Mouse (Mus musculus) left cerebral cortex, postnatal 4 days (tissue): ENCODE measurements at regions not wholly inside any gene's neighbourhood (a gene's known extent, or its start where the extent isn't known, plus 50 kb on each side); places are given as distances from the start of the nearest gene placed in this dataset.
A peak's percentile ranks its signal among the peaks of the same experiment; 100 is the strongest.

Experiments used
- DNase-seq: peaks from one replicate; pipeline ENCODE4 v3.0.0-alpha.2; 2022
- intact Hi-C: fragments of 180-260 bp; cut with DNase I; formaldehyde crosslinking; loops from one replicate; pipeline ENCODE4 v1.15.1; 2025

DNA sequence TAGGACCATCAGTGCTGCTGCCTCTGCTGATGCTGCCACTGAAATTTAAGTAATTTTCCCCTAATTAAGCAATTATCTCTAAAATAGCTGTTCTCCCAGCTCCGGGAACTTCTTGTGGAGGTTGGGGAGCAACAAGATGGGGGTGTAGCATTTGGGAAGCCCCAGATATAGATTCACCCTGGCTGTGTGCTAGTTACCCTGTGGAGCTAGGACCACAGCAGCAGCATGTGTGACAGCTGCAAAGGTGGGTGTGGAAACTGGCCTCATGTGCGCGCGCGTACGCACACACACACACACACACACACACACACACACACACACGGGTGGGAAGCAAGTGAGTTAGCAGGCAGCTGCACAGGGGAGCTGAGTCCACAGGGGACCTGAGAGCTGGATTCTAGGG lies 126.2 kb upstream of the Sdk2 start:
- DNase-seq = no peak
- intact Hi-C loops = no loop called here

GRCm38 (mm10) chr11:114191661-114192060 lies 124.8 kb upstream of the Sdk2 start:
- peak; percentile 57 for DNase-seq
- intact Hi-C loops = no loop called here

- intact Hi-C loops = no loop called here
- peak; percentile 75 for DNase-seq
Measured at GRCm38 (mm10) chr11:114184970-114185882, 118.4 kb upstream of the Sdk2 start.

DNA sequence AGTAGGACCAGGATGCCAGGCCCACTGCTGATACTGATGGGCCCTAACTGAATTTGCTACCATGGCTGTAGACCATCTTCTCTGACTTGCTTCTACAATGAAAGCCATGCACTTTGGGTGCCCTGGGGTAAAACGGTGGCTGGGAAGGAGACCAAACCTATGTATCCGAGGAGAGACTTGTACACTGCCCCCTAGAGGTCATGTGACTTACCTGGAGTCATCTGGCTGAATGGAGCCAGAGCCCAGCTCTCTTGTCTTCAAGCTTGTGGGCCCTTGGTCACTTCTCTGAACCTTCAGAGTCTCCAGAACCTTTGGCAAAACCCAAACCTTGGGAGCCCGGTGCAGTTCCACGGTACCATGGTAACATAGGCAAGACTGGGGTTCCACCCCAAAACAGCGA lies 117.6 kb upstream of the Sdk2 start:
- DNase-seq = no peak
- intact Hi-C loops = no loop called here

GRCm38 (mm10) chr11:114183231-114183630 lies 116.4 kb upstream of the Sdk2 start:
- intact Hi-C loops = no loop called here
- no peak for DNase-seq

DNA sequence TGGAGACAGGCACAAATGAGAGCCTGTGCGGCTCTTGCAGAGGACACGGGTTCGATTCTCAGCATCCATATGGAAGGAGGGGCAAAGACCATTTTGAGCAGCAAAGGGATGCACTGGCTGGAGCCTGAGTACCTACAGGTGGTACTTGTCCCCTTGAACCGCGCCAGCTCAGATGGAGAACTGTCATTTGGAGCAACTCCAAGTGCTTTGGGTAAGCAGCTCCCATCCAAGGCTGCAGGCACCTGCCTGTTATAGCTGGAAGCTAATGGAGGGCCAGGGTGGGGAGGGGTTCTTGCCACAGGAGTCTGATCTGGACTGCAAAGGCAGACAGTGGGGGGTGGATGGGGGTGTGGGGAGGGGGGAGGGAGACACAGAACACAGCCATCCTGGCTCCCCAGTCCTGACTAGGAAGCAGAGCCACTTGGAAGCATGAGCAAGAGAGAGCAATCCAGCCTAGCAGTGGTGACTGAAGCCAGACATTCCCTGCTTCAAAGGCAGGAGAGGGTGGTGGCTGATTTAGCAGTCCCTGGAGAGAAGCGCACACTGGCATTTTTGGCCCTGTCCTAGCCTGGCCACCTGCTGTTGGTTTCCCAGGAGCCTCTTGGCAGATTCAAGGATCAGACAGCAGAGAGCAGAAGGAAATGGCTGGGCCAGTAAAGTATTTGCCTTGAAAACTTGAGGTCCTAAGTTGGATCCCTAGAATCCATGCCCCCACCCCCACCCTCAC lies 112.1 kb upstream of the Sdk2 start:
- intact Hi-C loops = no loop called here
- DNase-seq = peak; percentile 41

DNA sequence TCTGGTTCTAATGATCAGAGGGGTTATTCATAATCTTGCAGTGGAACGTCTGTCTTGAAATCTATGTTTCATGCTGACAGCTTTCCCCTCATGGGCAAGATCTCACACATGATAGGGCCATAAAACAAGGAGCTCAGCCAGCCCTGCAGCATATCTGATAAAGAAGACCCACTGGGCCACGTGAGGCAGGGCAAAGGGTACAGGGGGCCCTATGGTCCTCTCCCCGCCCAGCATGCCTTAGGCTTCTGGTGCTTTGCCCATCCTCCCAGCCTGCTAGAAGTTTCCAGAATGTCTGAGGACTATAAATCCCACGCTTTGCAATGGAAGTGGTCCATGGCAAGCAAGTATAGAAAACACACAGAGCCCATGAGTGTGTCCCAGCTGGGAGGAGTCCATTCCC lies 110.9 kb upstream of the Sdk2 start:
- intact Hi-C loops = no loop called here

GRCm38 (mm10) chr11:114177281-114177680 lies 110.4 kb upstream of the Sdk2 start:
- DNase-seq = no peak
- intact Hi-C loops = no loop called here

More for the DNA sequence above, 110.9 kb upstream of the Sdk2 start:
- no peak for DNase-seq

DNA sequence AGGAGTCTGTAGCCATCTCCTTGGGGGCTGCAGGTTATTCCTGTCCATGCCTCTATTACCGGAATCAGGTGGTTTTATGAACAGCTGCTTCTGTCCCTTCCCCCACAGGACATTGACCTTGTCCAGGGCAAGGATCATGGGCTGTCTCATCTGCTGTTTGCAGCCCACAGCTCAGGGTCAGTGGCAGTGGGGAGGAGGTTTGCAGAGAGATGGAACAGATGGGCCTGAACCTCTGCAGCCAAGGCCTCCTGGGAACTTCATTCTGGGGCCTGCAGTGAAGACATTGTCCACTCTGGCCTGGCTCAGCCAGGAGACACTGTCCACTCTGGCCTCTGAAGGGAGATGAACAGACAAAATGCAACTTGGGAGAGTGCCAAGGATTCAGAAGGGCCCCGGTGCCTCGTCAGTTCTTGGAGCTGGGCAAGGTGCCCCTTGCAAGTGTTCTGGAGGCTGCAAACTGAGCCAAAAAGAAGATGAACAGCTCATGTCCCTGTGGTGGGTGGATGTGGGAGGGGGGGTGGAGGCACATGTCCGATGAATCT lies 109.9 kb upstream of the Sdk2 start:
- intact Hi-C loops = no loop called here
- DNase-seq = peak; percentile 73

DNA sequence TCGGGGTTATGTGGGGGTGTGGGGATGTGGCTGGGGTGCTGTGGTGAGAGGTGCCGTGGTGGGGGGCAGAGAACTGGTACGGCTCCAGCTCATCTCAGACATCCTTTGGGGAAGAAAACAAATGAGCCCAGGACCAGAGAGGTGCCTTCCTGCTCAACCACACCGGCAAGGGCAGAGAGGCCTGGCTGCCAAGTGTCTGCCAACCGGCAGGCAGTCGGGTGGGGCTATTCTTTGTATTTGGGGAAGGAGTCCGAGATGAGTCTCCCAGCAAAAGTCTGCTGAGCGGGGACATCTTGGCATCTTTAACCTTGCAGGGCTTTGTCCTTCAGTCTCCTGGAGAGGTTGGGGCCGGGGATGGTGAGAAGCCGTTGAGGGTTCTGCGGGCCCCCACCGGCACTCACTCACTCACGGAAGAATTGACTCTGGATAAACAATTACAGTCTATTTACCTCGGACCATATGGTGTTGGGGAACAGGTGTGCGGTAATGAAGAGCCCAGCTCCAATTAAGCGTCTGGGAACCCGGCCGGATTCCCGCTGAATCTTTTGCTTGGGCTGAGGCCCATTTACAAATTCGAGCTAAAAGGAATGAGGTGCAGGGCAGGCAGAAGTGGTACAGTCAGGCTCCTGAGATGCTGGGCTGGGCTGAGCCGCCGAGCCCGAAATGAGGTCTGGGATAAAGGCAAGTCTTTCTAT lies 108.7 kb upstream of the Sdk2 start:
- intact Hi-C loops = no loop called here
- DNase-seq = peak; percentile 91

DNA sequence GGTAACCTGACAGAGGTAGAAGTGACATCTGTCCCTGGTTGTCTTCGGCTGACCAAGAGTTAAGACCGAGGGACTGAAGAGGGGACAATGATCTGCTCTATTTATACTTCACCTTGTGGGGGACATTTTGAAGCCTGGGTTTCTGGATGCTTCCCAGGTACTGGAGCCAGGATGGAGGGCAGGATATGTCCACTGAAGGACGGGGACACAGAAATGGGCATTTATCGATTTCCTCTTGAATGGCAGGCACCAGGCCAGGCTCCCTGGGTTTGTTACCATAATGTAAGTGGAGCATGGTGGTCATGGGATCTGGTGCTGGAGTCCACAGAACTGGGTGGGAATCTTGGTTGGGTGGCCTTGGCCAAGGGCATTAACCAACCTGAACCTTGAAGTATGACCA lies 108.0 kb upstream of the Sdk2 start:
- DNase-seq = peak; percentile 27
- intact Hi-C loops = no loop called here

GRCm38 (mm10) chr11:114168231-114168661 lies 101.4 kb upstream of the Sdk2 start:
- intact Hi-C loops = no loop called here
- no peak for DNase-seq

DNA sequence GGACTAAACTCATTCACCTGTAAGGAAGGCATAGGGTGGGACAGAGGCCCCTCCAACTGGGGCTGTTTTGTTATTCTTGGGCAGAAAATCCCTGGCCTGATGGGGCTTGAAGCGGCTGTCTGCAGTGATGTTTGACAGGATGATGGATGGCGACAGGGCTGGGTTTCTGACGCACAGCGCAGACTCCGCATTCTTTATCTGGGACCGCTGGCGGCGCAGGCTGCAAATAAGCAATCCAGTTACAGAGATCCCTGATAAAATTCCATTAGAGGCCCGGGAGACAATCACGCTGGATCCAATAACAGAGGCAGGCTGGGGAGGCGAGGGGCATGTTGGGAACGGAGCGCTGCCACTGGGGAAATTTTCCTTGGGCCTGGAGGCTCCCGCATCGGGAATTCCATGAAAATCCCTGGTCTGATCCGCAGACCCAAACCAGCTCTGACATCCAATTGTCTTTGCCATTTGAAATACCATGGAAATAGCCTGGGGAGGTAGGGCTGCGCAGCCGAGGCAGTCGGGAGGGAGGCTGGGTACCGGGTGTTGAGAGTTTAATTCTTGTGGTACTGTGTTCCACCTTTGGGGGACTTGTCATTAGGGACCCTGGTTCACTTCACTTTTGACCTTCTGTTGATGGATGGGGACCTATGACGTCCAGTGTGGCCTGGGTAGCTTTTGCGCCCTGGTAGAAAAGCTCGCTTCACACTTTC lies 99.0 kb upstream of the Sdk2 start:
- intact Hi-C loops = no loop called here
- DNase-seq = no peak

- intact Hi-C loops = no loop called here
- peak; percentile 34 for DNase-seq
Measured at GRCm38 (mm10) chr11:114152716-114153115, 85.9 kb upstream of the Sdk2 start.

DNA sequence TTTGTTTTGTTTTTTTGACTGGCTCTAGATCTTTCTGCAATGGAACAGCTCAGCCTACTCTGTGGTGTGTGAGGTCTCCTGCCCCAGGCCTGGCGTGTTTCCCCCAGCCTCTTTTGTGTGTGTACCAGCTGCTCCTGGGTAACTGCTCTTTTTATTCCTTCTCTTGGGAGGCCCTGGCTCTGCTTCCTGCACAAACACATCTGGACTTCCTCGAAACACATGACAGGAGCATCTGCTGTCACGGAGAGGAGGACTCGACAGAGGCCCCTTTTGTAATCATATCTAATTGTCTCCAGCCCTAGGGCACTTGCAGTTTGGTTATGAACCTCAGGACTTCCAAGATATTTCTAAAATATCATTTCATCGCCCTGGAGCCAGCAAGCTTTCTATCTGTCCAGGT lies 79.5 kb upstream of the Sdk2 start:
- intact Hi-C loops = no loop called here

GRCm38 (mm10) chr11:114129270-114129669 lies 62.4 kb upstream of the Sdk2 start:
- intact Hi-C loops = no loop called here
- DNase-seq = no peak

More for the DNA sequence above, 79.5 kb upstream of the Sdk2 start:
- DNase-seq = no peak

GRCm38 (mm10) chr11:114128841-114129240 lies 62.0 kb upstream of the Sdk2 start:
- intact Hi-C loops = no loop called here
- no peak for DNase-seq

DNA sequence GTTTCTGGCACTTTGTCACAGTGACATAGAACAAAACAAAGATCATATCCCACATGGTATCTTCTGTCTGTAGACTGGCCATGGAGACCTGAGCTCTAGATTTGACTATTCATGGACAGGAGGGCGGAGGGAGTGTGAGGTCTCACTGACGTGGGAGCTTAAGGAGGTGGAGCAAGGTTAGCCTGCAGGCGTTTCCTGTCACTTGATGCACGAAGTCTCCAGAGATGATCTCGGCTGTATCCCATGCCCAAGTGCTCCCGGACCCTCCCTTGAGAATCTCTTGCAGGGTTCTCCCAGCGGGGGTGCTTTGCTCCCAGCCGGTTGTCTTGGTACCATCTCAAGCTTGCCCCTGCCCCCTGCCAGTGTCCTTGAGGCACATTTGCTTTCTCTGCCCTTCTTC lies 60.6 kb upstream of the Sdk2 start:
- intact Hi-C loops = no loop called here
- DNase-seq = no peak

DNA sequence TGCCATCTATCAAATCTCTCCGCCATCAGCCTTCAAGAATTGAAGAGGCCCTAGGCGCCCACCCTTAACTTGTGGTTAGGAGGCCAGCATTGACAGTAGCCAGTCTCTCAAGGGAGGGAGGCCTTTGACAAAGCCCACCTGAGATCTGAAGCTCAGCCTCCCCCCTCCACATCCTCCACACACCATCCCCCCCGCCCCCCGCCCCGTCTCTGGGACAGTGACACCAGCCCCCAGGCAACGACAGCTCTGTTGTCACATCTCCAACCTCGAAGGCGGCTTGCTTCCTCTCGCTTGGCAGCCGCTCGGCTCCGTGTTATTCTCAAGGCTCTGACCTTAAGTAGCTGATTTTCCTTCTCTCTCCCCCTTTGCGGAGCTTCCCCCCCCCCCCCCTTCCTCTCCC lies 55.3 kb upstream of the Sdk2 start:
- intact Hi-C loops = no loop called here
- DNase-seq = peak; percentile 48

- intact Hi-C loops = no loop called here
- DNase-seq = no peak
Measured at GRCm38 (mm10) chr11:114119135-114119534, 52.3 kb upstream of the Sdk2 start.
